Mouse (Mus musculus): Measurements from ENCODE around the gene Fcer2a. TPM values are rescaled to one million over a fixed set of nuclear protein-coding genes. Genes with fewer than 3 reads are reported as not detected.

Fcer2a gene
- total and polyA plus RNA-seq, 2 experiments from 2014 or later, result 0.24 TPM; not detected in 1

DNA sequence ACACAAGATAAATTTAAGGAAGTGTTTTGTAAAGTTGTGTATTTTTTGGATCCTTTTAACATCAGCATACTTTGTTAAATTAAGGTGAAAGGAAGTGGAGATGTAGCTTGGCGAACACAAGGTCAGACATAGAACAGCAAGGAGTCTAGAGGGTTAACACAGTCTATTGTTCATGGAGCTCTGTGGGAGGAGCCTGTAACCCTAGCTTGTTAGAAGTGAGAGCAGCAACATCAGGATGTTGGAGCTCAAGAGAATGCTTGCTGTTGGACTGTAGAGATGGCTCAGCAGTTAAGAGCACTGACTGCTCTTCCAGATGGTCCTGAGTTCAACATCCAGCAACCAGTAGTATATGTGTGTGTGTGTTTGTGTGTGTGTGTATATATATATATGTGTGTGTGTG, 45.0 kb downstream of the Fcer2a start:
- Histone ChIP-seq H3K4me2 (ENCODE audit: low read depth) (no peak overlapping the region), H3K4me3 (ENCODE audit: low read depth, low read length) (no peak overlapping the region), H3K27ac (ENCODE audit: low read depth, low read length) (no peak overlapping the region), H3K4me1 (ENCODE audit: insufficient read depth) (no peaks in the 10 kb centered on the region), H3K9ac (no peak overlapping the region), H3K9me3 (ENCODE audit: low read length) (no peaks in the 10 kb centered on the region), H3K27me3 (ENCODE audit: insufficient read depth, low read length) (no peaks in the 10 kb centered on the region), H3K36me3 (ENCODE audit: insufficient read depth) (no peaks in the 10 kb centered on the region)
- 40% methylated on average over 1 of the region's 1 CpGs for WGBS
- TF ChIP-seq CTCF (IDR thresholded peaks at IDR 0.05; ENCODE audit: low read depth), result no peak
- DNase-seq (no peak), ATAC-seq (no peak)

DNA sequence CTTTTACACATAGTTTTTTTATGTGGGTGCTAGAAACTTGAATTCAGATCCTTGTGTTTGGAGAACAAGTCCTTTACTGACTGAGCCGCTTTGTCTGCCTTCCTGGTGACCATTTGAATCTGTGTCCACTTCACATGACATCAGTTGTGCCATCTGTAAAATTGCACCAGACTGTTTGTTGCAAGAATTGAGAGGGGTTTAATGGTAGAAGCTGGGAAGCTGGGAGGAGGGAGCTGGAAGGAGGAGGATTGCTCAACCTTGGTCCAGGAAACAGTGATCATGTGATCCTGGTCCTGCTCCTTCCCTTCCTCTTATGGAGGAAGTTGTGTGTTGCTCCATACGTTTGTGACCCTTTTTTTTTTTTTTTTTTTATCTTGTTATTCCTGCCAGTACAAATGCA, 45.7 kb downstream of the Fcer2a start:
- Histone ChIP-seq H3K4me1 (ENCODE audit: insufficient read depth) (no peaks in the 10 kb centered on the region), H3K27me3 (ENCODE audit: insufficient read depth, low read length) (no peaks in the 10 kb centered on the region), H3K4me3 (ENCODE audit: low read depth, low read length) (no peak overlapping the region), H3K36me3 (ENCODE audit: insufficient read depth) (no peaks in the 10 kb centered on the region), H3K4me2 (ENCODE audit: low read depth) (no peak overlapping the region), H3K27ac (ENCODE audit: low read depth, low read length) (no peak overlapping the region), H3K9ac (no peak overlapping the region), H3K9me3 (ENCODE audit: low read length) (no peaks in the 10 kb centered on the region)
- 79% methylated on average over 2 of the region's 2 CpGs for WGBS
- no peak for DNase-seq
- TF ChIP-seq CTCF (IDR thresholded peaks at IDR 0.05; ENCODE audit: low read depth), result no peak
- ATAC-seq, result no peak

DNA sequence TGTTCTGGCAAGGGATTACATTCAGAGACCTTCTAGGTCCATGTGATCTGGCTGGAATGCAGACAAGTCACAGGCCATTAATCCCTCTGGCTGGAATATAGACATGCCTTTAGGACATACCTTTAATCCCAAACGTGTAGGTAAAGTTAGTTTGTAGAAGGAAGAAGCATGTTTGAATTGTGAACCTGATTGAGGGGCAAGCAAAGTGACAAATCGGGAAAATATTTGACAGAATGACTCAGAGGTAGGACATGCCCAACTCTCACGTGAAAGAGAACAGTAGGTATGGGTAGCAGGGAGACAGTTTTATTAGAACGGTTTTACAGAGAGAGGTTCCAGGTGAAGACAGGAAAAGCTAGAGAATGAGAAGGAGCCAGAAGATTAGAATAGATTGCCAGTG, 46.4 kb downstream of the Fcer2a start:
- no peak overlapping the region for H3K9ac ChIP-seq
- H3K4me2 ChIP-seq (ENCODE audit: low read depth), result no peak overlapping the region
- no peak overlapping the region for H3K27ac ChIP-seq (ENCODE audit: low read depth, low read length)
- ATAC-seq (no peak), DNase-seq (no peak)
- TF ChIP-seq CTCF (IDR thresholded peaks at IDR 0.05; ENCODE audit: low read depth), result no peak
- no peaks in the 10 kb centered on the region for H3K27me3 ChIP-seq (ENCODE audit: insufficient read depth, low read length)
- no peaks in the 10 kb centered on the region for H3K4me1 ChIP-seq (ENCODE audit: insufficient read depth)
- H3K36me3 ChIP-seq (ENCODE audit: insufficient read depth), result no peaks in the 10 kb centered on the region
- H3K9me3 ChIP-seq (ENCODE audit: low read length), result no peaks in the 10 kb centered on the region
- no peak overlapping the region for H3K4me3 ChIP-seq (ENCODE audit: low read depth, low read length)
- WGBS, result 78% methylated on average over 4 of the region's 4 CpGs

DNA sequence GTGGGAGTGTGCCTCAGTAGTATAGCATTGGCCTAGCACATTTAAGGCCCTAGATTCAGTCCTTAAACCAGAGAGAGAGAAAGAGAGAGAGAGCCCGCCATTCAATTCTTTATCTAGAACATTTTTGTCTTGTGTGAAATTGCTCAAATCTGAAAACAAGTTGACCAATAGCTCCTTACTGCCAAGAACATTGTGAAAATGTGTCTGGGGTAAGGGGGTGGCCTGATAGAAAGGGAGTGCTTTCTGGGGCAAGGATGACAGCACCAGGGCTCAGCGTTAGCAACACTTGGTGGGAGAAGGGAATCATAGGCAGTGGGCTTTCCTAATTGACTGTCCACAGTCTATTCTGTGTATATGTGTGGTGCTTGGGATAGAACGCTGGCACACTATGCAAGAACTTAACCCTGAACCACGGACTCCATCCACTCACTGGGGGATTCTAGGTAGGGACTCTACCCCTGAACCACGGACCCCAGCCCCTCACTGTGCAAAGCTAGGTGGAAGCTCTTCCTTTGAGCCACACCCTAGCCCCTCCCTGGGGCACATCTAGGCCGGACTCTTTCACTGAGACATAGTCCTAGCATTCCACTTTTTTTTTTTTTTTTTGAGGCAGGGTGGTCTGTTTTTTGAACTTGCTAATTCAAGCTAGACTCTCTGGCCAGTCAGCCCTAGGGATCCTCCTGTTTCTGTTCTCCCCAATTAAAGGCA, 47.0 kb downstream of the Fcer2a start:
- Histone ChIP-seq H3K9me3 (ENCODE audit: low read length) (no peaks in the 10 kb centered on the region), H3K4me1 (ENCODE audit: insufficient read depth) (no peaks in the 10 kb centered on the region), H3K27me3 (ENCODE audit: insufficient read depth, low read length) (no peaks in the 10 kb centered on the region), H3K36me3 (ENCODE audit: insufficient read depth) (no peaks in the 10 kb centered on the region), H3K9ac (no peak overlapping the region), H3K4me2 (ENCODE audit: low read depth) (no peak overlapping the region), H3K27ac (ENCODE audit: low read depth, low read length) (no peak overlapping the region), H3K4me3 (ENCODE audit: low read depth, low read length) (no peak overlapping the region)
- 84% methylated on average over 6 of the region's 6 CpGs for WGBS
- ATAC-seq, result no peak
- TF ChIP-seq CTCF (IDR thresholded peaks at IDR 0.05; ENCODE audit: low read depth), result no peak
- DNase-seq, result no peak

DNA sequence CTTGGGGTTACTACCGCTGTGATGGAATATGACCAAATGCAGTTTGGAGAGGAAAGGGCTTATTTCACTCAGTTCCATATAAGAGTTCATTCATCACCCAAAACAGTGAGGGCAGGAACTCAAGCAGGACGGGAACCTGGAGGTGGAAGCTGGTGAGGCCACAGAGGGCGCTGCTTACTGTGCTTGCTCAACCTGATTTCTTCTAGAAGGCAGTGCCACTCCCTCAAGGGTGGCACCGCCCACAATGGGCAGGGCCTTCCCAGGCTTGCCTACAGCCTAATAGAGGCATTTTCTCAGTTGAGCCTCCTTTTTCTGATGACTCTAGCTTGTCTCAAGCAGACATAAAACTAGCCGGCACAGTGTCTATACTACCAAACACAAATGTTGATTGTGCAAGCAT, 48.2 kb downstream of the Fcer2a start:
- H3K27ac ChIP-seq (ENCODE audit: low read depth, low read length), result no peak overlapping the region
- H3K27me3 ChIP-seq (ENCODE audit: insufficient read depth, low read length), result no peaks in the 10 kb centered on the region
- no peak for DNase-seq
- no peak for ATAC-seq
- no peak for TF ChIP-seq CTCF (IDR thresholded peaks at IDR 0.05; ENCODE audit: low read depth)
- H3K36me3 ChIP-seq (ENCODE audit: insufficient read depth), result no peaks in the 10 kb centered on the region; the same call in 1 of the 2 replicates
- H3K9ac ChIP-seq, result no peak overlapping the region
- no peak overlapping the region for H3K4me2 ChIP-seq (ENCODE audit: low read depth)
- WGBS, result 28% methylated on average over 5 of the region's 5 CpGs
- H3K4me3 ChIP-seq (ENCODE audit: low read depth, low read length), result no peak overlapping the region
- no peaks in the 10 kb centered on the region for H3K9me3 ChIP-seq (ENCODE audit: low read length)
- no peaks in the 10 kb centered on the region for H3K4me1 ChIP-seq (ENCODE audit: insufficient read depth)

Other genes starting within 250 kb of the Fcer2a start
- gene Pex11g, start 226.5 kb downstream of the Fcer2a start, total RNA-seq (2014; rRNA removed), result 1.1 and 1.3 TPM in 2 replicates
- gene Pex11g, start 226.5 kb downstream of the Fcer2a start, polyA plus RNA-seq (2015; fragmentation: Nextera tagmentation; extraction: Ambion mirVana), result 2.0 and 2.2 TPM in 2 replicates
- 0.15 TPM in 1 of 2 replicates, not detected in the other for gene Tex45, start 223.3 kb downstream of the Fcer2a start, total RNA-seq (2014; rRNA removed)
- 0.18 and 0.68 TPM in 2 replicates for gene Tex45, start 223.3 kb downstream of the Fcer2a start, polyA plus RNA-seq (2015; fragmentation: Nextera tagmentation; extraction: Ambion mirVana)
- gene Zfp358, start 201.0 kb downstream of the Fcer2a start, total RNA-seq (2014; rRNA removed), result 64.6 and 85.3 TPM in 2 replicates
- 64.7 and 67.9 TPM in 2 replicates for gene Zfp358, start 201.0 kb downstream of the Fcer2a start, polyA plus RNA-seq (2015; fragmentation: Nextera tagmentation; extraction: Ambion mirVana)
- 63.5 and 77.6 TPM in 2 replicates for gene Mcoln1, start 193.7 kb downstream of the Fcer2a start, total RNA-seq (2014; rRNA removed)
- 69.8 and 80.5 TPM in 2 replicates for gene Mcoln1, start 193.7 kb downstream of the Fcer2a start, polyA plus RNA-seq (2015; fragmentation: Nextera tagmentation; extraction: Ambion mirVana)
- gene Pnpla6, start 178.8 kb downstream of the Fcer2a start, total RNA-seq (2014; rRNA removed), result 42.6 and 56.4 TPM in 2 replicates
- gene Pnpla6, start 178.8 kb downstream of the Fcer2a start, polyA plus RNA-seq (2015; fragmentation: Nextera tagmentation; extraction: Ambion mirVana), result 22.2 and 26.3 TPM in 2 replicates
- gene C330021F23Rik, start 126.2 kb downstream of the Fcer2a start, total RNA-seq (2014; rRNA removed), result not detected in 2 replicates
- gene C330021F23Rik, start 126.2 kb downstream of the Fcer2a start, polyA plus RNA-seq (2015; fragmentation: Nextera tagmentation; extraction: Ambion mirVana), result 0.22 and 0.29 TPM in 2 replicates
- 97.8 and 103 TPM in 2 replicates for gene Camsap3, start 106.9 kb downstream of the Fcer2a start, total RNA-seq (2014; rRNA removed)
- 36.6 and 42.4 TPM in 2 replicates for gene Camsap3, start 106.9 kb downstream of the Fcer2a start, polyA plus RNA-seq (2015; fragmentation: Nextera tagmentation; extraction: Ambion mirVana)
- 38.7 and 48.4 TPM in 2 replicates for gene Xab2, start 72.9 kb downstream of the Fcer2a start, total RNA-seq (2014; rRNA removed)
- 34.6 and 37.3 TPM in 2 replicates for gene Xab2, start 72.9 kb downstream of the Fcer2a start, polyA plus RNA-seq (2015; fragmentation: Nextera tagmentation; extraction: Ambion mirVana)
- 17.7 and 22.9 TPM in 2 replicates for gene Pet100, start 72.6 kb downstream of the Fcer2a start, total RNA-seq (2014; rRNA removed)
- gene Pet100, start 72.6 kb downstream of the Fcer2a start, polyA plus RNA-seq (2015; fragmentation: Nextera tagmentation; extraction: Ambion mirVana), result 82.4 and 121 TPM in 2 replicates
- not detected in 2 replicates for gene Pcp2, start 68.6 kb downstream of the Fcer2a start, total RNA-seq (2014; rRNA removed)
- not detected in 2 replicates for gene Pcp2, start 68.6 kb downstream of the Fcer2a start, polyA plus RNA-seq (2015; fragmentation: Nextera tagmentation; extraction: Ambion mirVana)
- 33.9 and 43.8 TPM in 2 replicates for gene Stxbp2, start 63.2 kb downstream of the Fcer2a start, total RNA-seq (2014; rRNA removed)
- 35.5 and 44.7 TPM in 2 replicates for gene Stxbp2, start 63.2 kb downstream of the Fcer2a start, polyA plus RNA-seq (2015; fragmentation: Nextera tagmentation; extraction: Ambion mirVana)
- 0.38 and 1.7 TPM in 2 replicates for gene Retn, start 38.4 kb downstream of the Fcer2a start, total RNA-seq (2014; rRNA removed)
- 0.42 and 0.44 TPM in 2 replicates for gene Retn, start 38.4 kb downstream of the Fcer2a start, polyA plus RNA-seq (2015; fragmentation: Nextera tagmentation; extraction: Ambion mirVana)
- gene Mcemp1, start 28.4 kb downstream of the Fcer2a start, total RNA-seq (2014; rRNA removed), result 0.19 TPM in 1 of 2 replicates, not detected in the other
- 0.30 and 0.40 TPM in 2 replicates for gene Mcemp1, start 28.4 kb downstream of the Fcer2a start, polyA plus RNA-seq (2015; fragmentation: Nextera tagmentation; extraction: Ambion mirVana)
- gene Fcor, start 21.8 kb downstream of the Fcer2a start, total RNA-seq (2014; rRNA removed), result 9.8 and 13.7 TPM in 2 replicates
- 21.0 and 22.2 TPM in 2 replicates for gene Fcor, start 21.8 kb downstream of the Fcer2a start, polyA plus RNA-seq (2015; fragmentation: Nextera tagmentation; extraction: Ambion mirVana)
- gene Trappc5, start 17.9 kb downstream of the Fcer2a start, total RNA-seq (2014; rRNA removed), result 70.5 and 72.7 TPM in 2 replicates
- 61.2 and 68.5 TPM in 2 replicates for gene Trappc5, start 17.9 kb downstream of the Fcer2a start, polyA plus RNA-seq (2015; fragmentation: Nextera tagmentation; extraction: Ambion mirVana)
- not detected in 2 replicates for gene Clec4g, start 26.5 kb upstream of the Fcer2a start, total RNA-seq (2014; rRNA removed)
- 0.21 TPM in 1 of 2 replicates, not detected in the other for gene Clec4g, start 26.5 kb upstream of the Fcer2a start, polyA plus RNA-seq (2015; fragmentation: Nextera tagmentation; extraction: Ambion mirVana)
- not detected in 2 replicates for gene Cd209a, start 54.8 kb upstream of the Fcer2a start, total RNA-seq (2014; rRNA removed)
- gene Cd209a, start 54.8 kb upstream of the Fcer2a start, polyA plus RNA-seq (2015; fragmentation: Nextera tagmentation; extraction: Ambion mirVana), result 0.13 TPM in 1 of 2 replicates, not detected in the other
- not detected in 2 replicates for gene Cd209e, start 160.1 kb upstream of the Fcer2a start, total RNA-seq (2014; rRNA removed)
- gene Cd209e, start 160.1 kb upstream of the Fcer2a start, polyA plus RNA-seq (2015; fragmentation: Nextera tagmentation; extraction: Ambion mirVana), result not detected in 2 replicates
- gene Cd209d, start 184.4 kb upstream of the Fcer2a start, total RNA-seq (2014; rRNA removed), result not detected in 2 replicates
- not detected in 2 replicates for gene Cd209d, start 184.4 kb upstream of the Fcer2a start, polyA plus RNA-seq (2015; fragmentation: Nextera tagmentation; extraction: Ambion mirVana)
- not detected in 2 replicates for gene Cd209b, start 232.7 kb upstream of the Fcer2a start, total RNA-seq (2014; rRNA removed)
- 0.18 TPM in 1 of 2 replicates, not detected in the other for gene Cd209b, start 232.7 kb upstream of the Fcer2a start, polyA plus RNA-seq (2015; fragmentation: Nextera tagmentation; extraction: Ambion mirVana)

Data from forebrain, postnatal 0 days (tissue).